Mouse (Mus musculus): ENCODE measurements around the gene Il1f9. TPM values are rescaled to one million over a fixed set of nuclear protein-coding genes. Genes with fewer than 3 reads are reported as not detected.
"Not testable (repeated sequence)": the region's sequence is repeated elsewhere in the genome, so short reads cannot be mapped to it uniquely, and the experiment has no call there.

Il1f9 gene
- total RNA-seq (2021), result not detected
- long read RNA-seq, experiment 1, result 0 reads
- long read RNA-seq, experiment 2, result 0 reads

DNA sequence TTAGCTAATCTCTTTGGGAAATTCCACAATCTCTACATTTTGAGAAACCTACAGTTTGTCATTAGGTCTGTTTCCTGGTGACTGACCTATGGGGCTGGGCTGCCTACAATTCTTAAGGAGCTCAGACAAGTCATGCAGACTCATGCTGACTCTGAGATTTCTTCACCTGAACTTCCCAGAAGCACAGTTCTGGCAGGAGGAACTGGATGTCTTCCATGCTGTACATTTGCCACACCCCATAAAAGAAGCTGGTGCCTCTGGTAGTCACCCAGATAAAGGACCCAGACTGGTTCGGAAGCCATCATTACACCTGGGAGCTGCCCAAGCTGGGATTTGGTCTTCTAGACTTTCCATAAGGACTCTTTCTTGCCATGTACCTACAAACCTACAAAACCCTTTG, at the start of gene Il1f9:
TSS of gene Il1f9 (plus strand) at position 301 of the 400 bp plus-strand sequence.
- intact Hi-C loops (cut with DNase I; ENCODE audit: low total_unique reads), result no loop called here
- no peak for DNase-seq

DNA sequence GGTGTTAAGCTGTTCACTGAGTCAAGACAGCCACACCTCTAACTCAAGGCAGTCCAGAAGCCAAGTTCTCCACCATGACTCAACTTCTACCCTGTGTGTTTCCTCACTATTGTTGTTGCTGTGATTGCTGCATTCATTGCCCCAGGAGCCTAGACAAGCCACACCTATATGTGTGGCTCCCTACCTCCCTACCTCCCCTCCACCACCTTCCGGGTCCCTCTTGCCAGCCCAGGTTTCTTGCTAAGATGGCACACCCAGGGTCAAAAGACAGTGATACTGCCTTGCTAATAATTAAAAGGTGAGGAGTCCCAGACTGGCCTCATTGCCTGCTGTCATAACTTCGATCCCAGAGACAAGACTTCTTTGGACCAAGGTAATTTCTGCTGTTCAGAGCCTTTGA, 33.4 kb upstream of the Il1f9 start, which contains the start of gene Il1f8:
TSS of gene Il1f8 (plus strand) at position 301 of the 400 bp plus-strand sequence.
- DNase-seq, result no peak
- intact Hi-C loops (cut with DNase I; ENCODE audit: low total_unique reads), result no loop called here

DNA sequence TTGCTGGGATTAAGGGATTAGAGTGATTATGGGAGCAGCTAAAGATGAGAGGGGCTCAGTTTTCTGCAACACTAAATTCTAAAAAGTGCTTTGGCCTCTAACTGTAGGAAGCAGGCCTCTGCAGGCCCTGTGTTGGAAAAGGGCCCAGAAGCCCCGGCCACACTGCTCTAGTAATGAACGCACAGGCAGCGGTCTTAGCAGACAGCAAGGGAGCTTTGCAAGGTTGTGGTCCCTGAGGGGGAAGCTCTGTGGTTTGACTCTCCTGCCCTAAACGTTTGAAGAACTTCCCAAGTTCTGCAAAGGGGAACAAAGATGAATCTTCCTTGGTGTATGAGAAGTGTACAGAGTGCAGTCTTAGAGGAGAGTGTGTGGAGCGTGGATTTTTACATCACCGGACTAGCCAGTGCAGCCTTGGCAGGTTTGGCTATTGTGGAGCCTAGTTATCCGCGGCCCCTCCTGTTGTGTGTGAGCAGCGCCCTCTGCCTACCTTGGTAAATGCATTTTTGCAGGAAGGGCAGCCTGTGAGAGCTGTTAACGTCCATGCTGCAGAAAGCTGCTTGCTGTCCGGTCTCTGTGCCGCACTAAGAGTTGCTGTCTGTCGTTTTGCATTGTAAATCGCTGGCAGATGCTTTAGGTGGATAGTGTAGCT, 4.5 kb upstream of the Il1f9 start:
- intact Hi-C loops (cut with DNase I; ENCODE audit: low total_unique reads), result not testable (repeated sequence)

DNA sequence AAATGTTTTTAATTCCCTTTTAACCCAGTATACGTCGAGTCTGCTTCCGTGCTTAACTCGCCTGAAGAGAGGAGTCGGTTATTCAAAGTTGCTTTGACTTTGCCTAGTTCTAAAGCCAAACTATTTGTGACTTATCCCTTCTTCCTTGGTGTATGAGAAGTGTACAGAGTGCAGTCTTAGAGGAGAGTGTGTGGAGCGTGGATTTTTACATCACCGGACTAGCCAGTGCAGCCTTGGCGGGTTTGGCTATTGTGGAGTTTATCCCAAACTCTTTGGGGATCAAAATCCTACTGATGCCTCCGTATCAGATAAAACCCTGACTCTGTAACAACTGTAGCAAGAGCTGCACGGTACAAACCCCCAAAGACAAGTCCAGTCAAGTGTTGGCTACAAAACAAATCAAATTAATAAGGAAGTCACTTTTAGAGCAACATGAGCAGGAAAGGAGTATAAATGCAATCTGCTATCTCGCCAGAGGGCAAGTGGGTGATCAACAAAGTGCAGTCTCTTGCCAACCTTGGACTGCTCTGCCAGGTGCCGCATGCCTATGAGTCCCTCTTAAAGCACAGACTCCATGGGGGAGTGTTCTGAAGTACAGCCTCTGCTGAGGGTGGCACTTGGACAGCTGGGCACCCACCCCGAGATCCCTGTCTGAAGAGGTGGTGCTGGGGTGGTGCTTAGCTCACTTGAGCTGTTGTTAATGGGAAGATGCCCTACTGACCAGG, 3.7 kb upstream of the Il1f9 start:
- intact Hi-C loops (cut with DNase I; ENCODE audit: low total_unique reads); DNase-seq: not testable (repeated sequence)

More for the DNA sequence above, 4.5 kb upstream of the Il1f9 start:
- peak; percentile 16 for DNase-seq

DNA sequence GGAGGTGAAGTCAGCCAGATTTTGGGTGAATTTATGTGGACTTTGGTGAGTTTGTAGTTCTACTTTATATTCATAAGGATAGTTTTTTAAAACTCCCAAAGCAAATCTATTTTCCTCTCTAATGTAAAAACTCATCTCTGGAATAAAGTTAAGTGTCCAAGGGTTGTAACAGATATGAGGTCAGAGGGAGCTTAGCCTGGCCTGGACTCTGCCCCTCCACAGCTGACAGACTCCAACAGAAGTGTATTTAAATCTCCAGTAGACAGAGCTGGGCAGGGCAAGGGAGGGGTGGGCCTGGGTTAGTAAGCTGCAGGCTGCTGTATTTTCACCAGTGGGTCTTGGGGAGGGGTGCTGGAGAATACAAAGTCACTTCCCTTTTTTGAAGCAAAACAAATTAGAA, 2.2 kb upstream of the Il1f9 start:
- DNase-seq; intact Hi-C loops (cut with DNase I; ENCODE audit: low total_unique reads): not testable (repeated sequence)

DNA sequence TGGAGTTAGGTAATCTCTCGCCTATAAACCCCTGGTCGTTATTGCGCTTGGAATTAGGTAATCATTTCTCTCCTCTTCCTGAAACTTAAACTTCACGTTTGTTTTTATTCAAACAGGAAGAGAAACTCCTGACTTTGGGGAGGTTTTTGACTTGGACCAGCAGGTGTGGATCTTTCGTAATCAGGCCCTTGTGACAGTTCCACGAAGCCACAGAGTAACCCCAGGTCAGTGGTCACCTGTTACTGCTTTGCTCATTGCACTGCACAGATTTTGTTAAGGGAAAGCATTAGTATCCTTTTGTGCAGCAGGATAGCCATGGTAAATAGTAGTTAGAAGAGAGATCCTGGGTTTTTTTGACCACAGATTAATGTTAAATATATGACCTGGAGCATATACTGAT, 1.3 kb downstream of the Il1f9 start:
- DNase-seq, result no peak
- intact Hi-C loops (cut with DNase I; ENCODE audit: low total_unique reads), result no loop called here

DNA sequence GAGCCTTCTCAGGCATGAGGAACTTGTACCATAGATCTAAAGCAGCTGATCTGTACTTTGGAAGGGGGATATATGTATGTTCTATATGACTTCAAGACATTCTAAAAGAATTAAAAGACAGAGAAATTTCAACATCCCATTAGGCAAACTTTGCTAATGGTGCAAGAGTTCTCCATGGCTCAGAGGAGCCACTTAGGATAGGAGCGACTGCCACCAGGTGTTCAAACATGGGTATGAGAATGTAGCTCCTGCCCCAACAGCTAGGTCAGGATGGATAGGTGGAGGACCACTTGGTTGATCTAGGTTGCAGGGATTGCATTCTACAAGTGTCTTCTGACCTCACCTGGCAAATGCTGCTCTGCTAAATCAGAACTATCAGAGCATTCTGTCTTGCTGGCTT, 1.9 kb downstream of the Il1f9 start:
- intact Hi-C loops (cut with DNase I; ENCODE audit: low total_unique reads), result no loop called here
- no peak for DNase-seq

DNA sequence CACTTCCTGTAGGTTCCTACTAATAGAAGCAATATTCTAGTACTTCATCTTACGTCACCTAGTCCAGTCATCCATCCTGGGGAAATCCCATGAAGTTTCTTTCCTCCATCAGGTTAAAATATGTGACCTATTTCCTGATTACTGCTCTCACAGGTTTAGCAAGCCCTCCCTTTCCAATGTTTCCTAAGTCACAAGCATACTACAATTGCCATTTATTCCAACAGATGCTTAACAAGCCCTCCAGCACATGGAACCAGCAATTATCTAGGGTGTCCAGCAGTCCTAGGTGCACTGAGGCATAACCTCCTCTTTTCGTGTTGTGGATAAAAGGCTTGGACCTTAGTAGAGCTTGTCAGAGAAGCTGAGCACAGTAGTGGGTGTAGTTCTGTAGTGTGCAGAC, 28.8 kb downstream of the Il1f9 start, which contains the start of gene Il1f6:
TSS of gene Il1f6 (plus strand) at position 301 of the 400 bp plus-strand sequence.
- intact Hi-C loops (cut with DNase I; ENCODE audit: low total_unique reads), result no loop called here
- DNase-seq, result no peak

DNA sequence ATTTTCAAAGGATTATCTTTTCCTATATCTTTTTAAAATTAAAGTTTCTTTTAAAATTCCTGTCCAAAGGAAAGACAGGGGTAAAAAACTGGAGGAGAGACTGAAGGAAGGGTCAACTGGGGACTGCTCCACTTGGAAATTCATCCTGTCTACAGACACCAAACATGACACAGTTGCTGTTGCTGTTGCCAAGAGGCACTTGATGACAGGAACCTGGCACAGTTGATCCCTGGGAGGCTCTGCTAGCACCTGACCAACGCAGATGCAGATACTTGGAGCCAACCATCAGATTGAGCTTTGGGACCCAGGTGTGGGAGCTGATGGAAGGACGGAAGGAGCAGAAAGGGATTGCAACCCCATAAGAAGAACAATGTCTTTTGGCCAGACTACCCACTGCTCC, 40.9 kb downstream of the Il1f9 start:
- intact Hi-C loops (cut with DNase I; ENCODE audit: low total_unique reads), result no loop called here
- DNase-seq, result no peak

Other genes starting within 250 kb of the Il1f9 start
- gene Hnmt, start 137.1 kb upstream of the Il1f9 start, total RNA-seq (2021), result 1 to 10 TPM; 2.8 to 3.3 TPM
- gene Tbpl2, start 89.9 kb upstream of the Il1f9 start, total RNA-seq (2021), result not detected
- gene Il1f8, start 33.3 kb upstream of the Il1f9 start, total RNA-seq (2021), result not detected
- not detected for gene Il1f6, start 28.9 kb downstream of the Il1f9 start, total RNA-seq (2021)
- gene Il1f5, start 90.5 kb downstream of the Il1f9 start, total RNA-seq (2021), result not detected
- not detected for gene Il1f10, start 104.7 kb downstream of the Il1f9 start, total RNA-seq (2021)
- gene Il1rn, start 150.4 kb downstream of the Il1f9 start, total RNA-seq (2021), result not detected
- gene Psd4, start 181.1 kb downstream of the Il1f9 start, total RNA-seq (2021), result under 1 TPM; 0.35 to 0.60 TPM